Mouse (Mus musculus) hindbrain, postnatal 0 days (tissue): ENCODE measurements at regions not wholly inside any gene's neighbourhood (a gene's known extent, or its start where the extent isn't known, plus 50 kb on each side); places are given as distances from the start of the nearest gene placed in this dataset.
"Not testable (repeated sequence)": the region's sequence is repeated elsewhere in the genome, so short reads cannot be mapped to it uniquely, and the experiment has no call there.

ENCODE experiments used
- ATAC-seq: fragments of 200-750 bp; cut with Nextera tagmentation; 2 replicates; pipeline ENCODE4 v1.8.0; 2017; ENCODE audit warnings: mild to moderate bottlenecking, moderate TSS enrichment, moderate library complexity
- DNase-seq: peaks from one replicate; pipeline ENCODE4 v3.0.0-alpha.2; 2015; ENCODE audit warnings: low spot score
- H3K27ac ChIP-seq: fragments of 300-500 bp; sonication (generic); 2 replicates; pipeline ENCODE4 v1.5.1; 2014; ENCODE audit warnings: mild to moderate bottlenecking
- H3K27me3 ChIP-seq: fragments of 300-500 bp; sonication (generic); 2 replicates; pipeline ENCODE4 v1.6.1; 2014; ENCODE audit warnings: low read length, mixed read lengths; ENCODE audit not compliant: insufficient read depth
- H3K36me3 ChIP-seq: fragments of 300-500 bp; sonication (generic); 2 replicates; pipeline ENCODE4 v1.6.1; 2014; ENCODE audit warnings: low read length, mixed read lengths; ENCODE audit not compliant: insufficient read depth
- H3K4me1 ChIP-seq: fragments of 300-500 bp; sonication (generic); 2 replicates; pipeline ENCODE4 v1.6.1; 2014; ENCODE audit warnings: antibody characterized with exemption, low read length, mixed read lengths; ENCODE audit not compliant: insufficient read depth
- H3K4me2 ChIP-seq: fragments of 300-500 bp; sonication (generic); 2 replicates; pipeline ENCODE4 v1.6.1; 2014; ENCODE audit warnings: low read depth, mild to moderate bottlenecking, low read length, moderate library complexity, mixed read lengths
- H3K4me3 ChIP-seq: fragments of 300-500 bp; sonication (generic); 2 replicates; pipeline ENCODE4 v1.5.1; 2014; ENCODE audit warnings: low read length
- H3K9ac ChIP-seq: fragments of 300-500 bp; sonication (generic); replicated peaks from 2 replicates; pipeline ENCODE4 v1.6.1; 2014; ENCODE audit warnings: mild to moderate bottlenecking, low read length, moderate library complexity, mixed read lengths
- H3K9me3 ChIP-seq: fragments of 300-500 bp; sonication (generic); 2 replicates; pipeline ENCODE4 v1.6.1; 2016; ENCODE audit warnings: low read length, mixed read lengths
- CTCF ChIP-seq: IDR thresholded peaks from 2 replicates; pipeline ENCODE4 v1.5.1; 2016; ENCODE audit warnings: antibody characterized with exemption, control low read depth, low read depth
- WGBS: fragments of 180-500 bp; shearing (Covaris S2); extraction: QIAGEN DNeasy Blood & Tissue Kit; methylation state at CpG from one replicate; pipeline ENCODE4 v1.1.7; 2014; 5-methylcytosine and 5-hydroxymethylcytosine counted together

GRCm38 (mm10) chr2:17898780-17899179 is 98.0 kb downstream of the H2al2a start:
- H3K27me3 ChIP-seq, result no peaks in the 10 kb centered on the region
- no peaks in the 10 kb centered on the region for H3K9me3 ChIP-seq
- DNase-seq (no peak), ATAC-seq (no peak)
- TF ChIP-seq CTCF, result no peak
- H3K4me1 ChIP-seq, result no peaks in the 10 kb centered on the region
- no peak overlapping the region for H3K4me3 ChIP-seq
- H3K4me2 ChIP-seq, result no peak overlapping the region
- H3K36me3 ChIP-seq, result no peaks in the 10 kb centered on the region
- H3K9ac ChIP-seq, result no peak overlapping the region
- 46% methylated on average over 3 of the region's 3 CpGs for WGBS
- H3K27ac ChIP-seq, result no peak overlapping the region

GRCm38 (mm10) chr2:17896036-17896435 is 100.7 kb downstream of the H2al2a start:
- Histone ChIP-seq H3K4me3 (no peak overlapping the region), H3K9me3 (no peaks in the 10 kb centered on the region), H3K9ac (no peak overlapping the region), H3K4me1 (no peaks in the 10 kb centered on the region), H3K36me3 (no peaks in the 10 kb centered on the region), H3K4me2 (no peak overlapping the region), H3K27me3 (no peaks in the 10 kb centered on the region), H3K27ac (no peak overlapping the region)
- 96% methylated on average over 2 of the region's 2 CpGs for whole genome bisulfite sequencing
- DNase-seq (no peak), ATAC-seq (no peak)
- no peak for TF ChIP-seq CTCF

- ATAC-seq, H3K9ac ChIP-seq, H3K4me2 ChIP-seq, H3K36me3 ChIP-seq, H3K4me1 ChIP-seq, DNase-seq, H3K9me3 ChIP-seq, H3K4me3 ChIP-seq, H3K27ac ChIP-seq, H3K27me3 ChIP-seq: not testable (repeated sequence)
- 94% methylated on average over 7 of the region's 7 CpGs for WGBS
Observed at GRCm38 (mm10) chr2:17892661-17893060, 104.1 kb downstream of the H2al2a start.

GRCm38 (mm10) chr2:17887699-17888098 is 109.1 kb downstream of the H2al2a start:
- TF ChIP-seq CTCF, result no peak
- Histone ChIP-seq H3K9me3 (no peaks in the 10 kb centered on the region), H3K4me3 (no peak overlapping the region), H3K27me3 (no peaks in the 10 kb centered on the region), H3K9ac (no peak overlapping the region), H3K4me1 (no peaks in the 10 kb centered on the region), H3K27ac (no peak overlapping the region), H3K4me2 (no peak overlapping the region), H3K36me3 (no peaks in the 10 kb centered on the region)
- WGBS, result 55% methylated on average over 3 of the region's 3 CpGs
- no peak for DNase-seq
- no peak for ATAC-seq

GRCm38 (mm10) chr2:17882389-17882788 is 114.4 kb downstream of the H2al2a start:
- Histone ChIP-seq H3K4me3 (no peak overlapping the region), H3K9me3 (no peaks in the 10 kb centered on the region), H3K4me2 (no peak overlapping the region), H3K4me1 (no peaks in the 10 kb centered on the region), H3K9ac (no peak overlapping the region), H3K36me3 (no peaks in the 10 kb centered on the region), H3K27me3 (no peaks in the 10 kb centered on the region), H3K27ac (no peak overlapping the region)
- peak; percentile 15; the same call in 1 of the 2 replicates for TF ChIP-seq CTCF
- 62% methylated on average over 12 of the region's 12 CpGs for WGBS
- no peak for DNase-seq
- ATAC-seq, result no peak

- DNase-seq (no peak), ATAC-seq (no peak)
- no peak for TF ChIP-seq CTCF
- H3K9me3 ChIP-seq, result no peaks in the 10 kb centered on the region
- H3K27me3 ChIP-seq, result no peaks in the 10 kb centered on the region
- H3K27ac ChIP-seq, result no peak overlapping the region
- no peak overlapping the region for H3K4me2 ChIP-seq
- no peaks in the 10 kb centered on the region for H3K36me3 ChIP-seq
- WGBS, result 18% methylated on average over 11 of the region's 11 CpGs
- no peaks in the 10 kb centered on the region for H3K4me1 ChIP-seq
- H3K9ac ChIP-seq, result no peak overlapping the region
- no peak overlapping the region for H3K4me3 ChIP-seq
Observed at GRCm38 (mm10) chr2:17880800-17881717, 115.7 kb downstream of the H2al2a start.

- no peaks in the 10 kb centered on the region for H3K36me3 ChIP-seq
- ATAC-seq (no peak), DNase-seq (no peak)
- no peaks in the 10 kb centered on the region for H3K27me3 ChIP-seq
- H3K27ac ChIP-seq, result no peak overlapping the region
- no peak for TF ChIP-seq CTCF
- H3K4me1 ChIP-seq, result no peaks in the 10 kb centered on the region
- no peak overlapping the region for H3K9ac ChIP-seq
- WGBS, result 59% methylated on average over 1 of the region's 1 CpGs
- H3K4me3 ChIP-seq, result no peak overlapping the region
- H3K4me2 ChIP-seq, result no peak overlapping the region
- H3K9me3 ChIP-seq, result no peaks in the 10 kb centered on the region
Observed at GRCm38 (mm10) chr2:17877901-17878300, 118.9 kb downstream of the H2al2a start.
